Mouse (Mus musculus) left cerebral cortex, adult 2 months (tissue): ENCODE measurements around the gene Col18a1. TPM values are rescaled to one million over a fixed set of nuclear protein-coding genes. Genes with fewer than 3 reads are reported as not detected.

Experiments
- DNase-seq, 2 experiments: peaks; one replicate each; pipeline ENCODE4 v3.0.0; 2021 to 2022; ENCODE audit warnings: low spot score in 2 of 2, mixed read lengths in 1 of 2; ENCODE audit errors: extremely low spot score in 1 of 2
- H3K27ac ChIP-seq: fragments of 200-600 bp; 2 replicates; pipeline ENCODE4 v1.8.1; 2022
- H3K4me3 ChIP-seq: fragments of 200-600 bp; 2 replicates; pipeline ENCODE4 v1.8.1; 2022
- CTCF ChIP-seq: fragments of 200-600 bp; IDR thresholded peaks from 2 replicates; pipeline ENCODE4 v1.8.1; 2022; ENCODE audit warnings: antibody characterized with exemption, mild to moderate bottlenecking, moderate library complexity
- intact Hi-C: fragments of 180-260 bp; cut with DNase I; formaldehyde crosslinking; loops from one replicate; pipeline ENCODE4 v1.15.1; 2025
- total RNA-seq, 2 experiments: library from RNA; stranded (reverse); gene quantifications; 2 replicates each; pipeline ENCODE4 v1.2.3; 2021

The Col18a1 gene
- total RNA-seq, 2 experiments from 2014 or later: 3.6 to 3.8 TPM

DNA sequence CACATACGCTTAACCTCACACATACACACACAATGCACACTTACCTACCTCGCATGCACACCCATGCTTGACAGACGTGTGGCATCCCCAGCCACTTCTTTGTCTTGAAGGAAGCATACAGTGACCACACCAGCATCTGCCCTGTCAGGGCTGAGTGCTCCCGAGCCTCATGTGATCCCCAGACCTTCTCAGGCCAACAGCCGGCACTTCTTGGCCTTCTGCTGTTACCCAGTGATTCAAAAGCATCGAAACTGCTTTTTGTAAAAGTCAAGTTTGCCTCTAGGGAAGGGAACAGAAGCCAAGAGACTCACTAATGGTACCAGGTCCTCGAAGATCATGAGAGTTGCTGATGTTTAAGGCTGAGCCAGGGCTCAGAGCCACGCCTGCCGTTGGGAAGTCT is 33.9 kb upstream of the Col18a1 start:
- Histone ChIP-seq H3K4me3 (no peak overlapping the region), H3K27ac (no peak overlapping the region)
- intact Hi-C loops: loop anchor here (5.0 kb wide), 1 partner anchor 52 kb away; no protein-coding TSS in a partner anchor
- no peak for DNase-seq
- no peak for TF ChIP-seq CTCF

DNA sequence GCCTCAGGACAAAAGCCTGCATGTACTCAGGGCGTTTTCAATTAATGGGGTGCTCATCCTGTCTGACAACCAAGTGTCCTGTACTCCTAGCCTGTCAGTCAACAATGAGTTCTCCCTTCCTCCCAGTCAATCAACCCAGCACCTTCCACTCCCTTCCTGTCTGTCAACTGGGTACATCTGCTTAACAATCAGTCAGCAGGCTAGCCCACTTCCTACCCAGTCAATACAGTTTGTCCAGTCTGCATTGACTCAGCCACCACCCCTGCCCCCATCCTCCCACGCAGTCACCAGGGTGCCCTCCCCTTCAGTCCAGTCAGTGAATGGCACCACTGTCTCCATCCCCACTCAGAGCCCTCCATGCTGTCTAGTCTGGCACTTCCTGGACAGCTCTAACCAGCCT is 32.9 kb upstream of the Col18a1 start:
- intact Hi-C loops: no loop called here
- DNase-seq: no peak
- H3K4me3 ChIP-seq: no peak overlapping the region

DNA sequence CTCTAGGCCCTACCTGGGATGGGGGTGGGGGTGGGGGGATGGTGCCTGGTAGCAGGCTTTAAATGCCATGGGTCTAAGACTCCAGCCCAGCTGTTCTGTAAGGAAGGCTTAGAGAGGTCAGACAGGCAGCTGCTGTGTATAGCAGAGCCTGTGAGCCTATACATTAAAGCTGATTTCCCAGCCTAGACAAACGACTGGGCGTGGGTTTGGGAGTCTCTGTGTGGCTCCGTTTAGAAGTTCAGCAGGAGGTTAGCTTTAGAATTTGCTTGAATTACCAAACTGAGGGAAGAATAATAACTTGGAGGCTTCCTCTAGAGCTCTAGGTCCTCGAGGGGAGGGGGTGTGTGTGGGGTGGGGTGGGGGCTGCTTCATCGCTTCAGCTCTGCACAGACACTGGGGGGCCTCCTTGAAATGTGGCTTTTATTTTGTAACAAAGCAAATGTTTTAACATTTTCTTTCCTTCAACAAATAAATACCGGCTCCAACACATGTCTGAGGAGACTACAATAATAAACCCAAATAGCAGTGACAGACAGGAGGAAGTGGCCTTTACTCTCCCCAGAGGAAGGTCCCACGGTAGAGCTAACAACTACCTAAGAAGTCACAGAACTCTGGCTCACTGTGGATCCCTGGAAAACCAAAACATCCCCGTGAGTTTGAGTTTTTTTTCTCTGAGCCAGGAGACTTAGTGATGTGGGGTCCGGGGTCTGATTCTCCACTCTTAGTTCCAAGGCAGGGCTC is 31.3 kb upstream of the Col18a1 start:
- no peak for DNase-seq
- H3K27ac ChIP-seq: no peak overlapping the region
- intact Hi-C loops: no loop called here
- TF ChIP-seq CTCF: no peak
- H3K4me3 ChIP-seq: no peak overlapping the region

More for the DNA sequence above, 32.9 kb upstream of the Col18a1 start:
- no peak overlapping the region for H3K27ac ChIP-seq
- TF ChIP-seq CTCF: no peak

- intact Hi-C loops: no loop called here
- no peak for TF ChIP-seq CTCF
- no peak overlapping the region for H3K27ac ChIP-seq
- no peak for DNase-seq
- H3K4me3 ChIP-seq: no peak overlapping the region
Measured at GRCm38 (mm10) chr10:77196676-77197075, 30.3 kb upstream of the Col18a1 start.

DNA sequence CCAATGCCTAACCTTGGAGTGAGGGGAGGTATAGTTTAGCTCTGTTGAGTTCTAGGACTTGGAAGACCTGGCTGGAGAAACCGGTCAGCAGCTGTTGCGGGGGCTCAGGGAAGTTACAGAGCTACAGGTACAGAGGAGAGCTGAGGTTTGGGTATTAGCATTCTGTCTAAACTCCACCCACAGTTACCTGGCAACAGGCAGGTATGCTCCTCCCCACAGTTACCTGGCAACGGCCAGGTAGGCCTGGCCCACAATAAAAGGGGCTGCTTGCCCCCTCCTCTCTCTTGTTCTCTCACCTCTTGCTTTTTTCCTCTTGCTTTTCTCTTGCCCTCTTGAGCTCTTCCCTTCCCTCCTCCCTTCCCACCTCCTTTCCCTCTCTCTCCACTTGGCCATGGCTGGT is 29.8 kb upstream of the Col18a1 start:
- intact Hi-C loops: no loop called here
- no peak for TF ChIP-seq CTCF
- no peak overlapping the region for H3K27ac ChIP-seq
- no peak for DNase-seq
- H3K4me3 ChIP-seq: no peak overlapping the region

DNA sequence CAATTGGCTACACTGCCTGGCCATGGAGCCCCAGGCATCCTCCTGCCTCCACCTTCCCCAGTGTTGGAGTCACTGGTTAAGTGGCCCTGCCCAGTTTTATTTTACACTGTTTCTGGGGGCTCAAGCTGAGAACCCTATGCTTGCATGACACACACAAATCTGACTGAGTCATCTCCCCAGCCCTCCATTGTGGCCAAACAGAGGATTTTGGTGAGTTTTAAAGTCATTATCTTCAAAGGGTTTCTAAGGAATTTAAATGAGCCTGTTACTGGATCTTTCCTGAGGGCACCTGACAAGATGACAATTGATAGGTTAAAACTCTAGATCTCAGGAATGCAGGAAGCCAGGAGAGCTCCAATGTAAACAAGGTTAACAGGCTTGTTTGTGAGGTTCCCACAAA is 27.1 kb upstream of the Col18a1 start:
- H3K4me3 ChIP-seq: no peak overlapping the region
- no peak for TF ChIP-seq CTCF
- no peak overlapping the region for H3K27ac ChIP-seq
- DNase-seq: no peak
- intact Hi-C loops: no loop called here

DNA sequence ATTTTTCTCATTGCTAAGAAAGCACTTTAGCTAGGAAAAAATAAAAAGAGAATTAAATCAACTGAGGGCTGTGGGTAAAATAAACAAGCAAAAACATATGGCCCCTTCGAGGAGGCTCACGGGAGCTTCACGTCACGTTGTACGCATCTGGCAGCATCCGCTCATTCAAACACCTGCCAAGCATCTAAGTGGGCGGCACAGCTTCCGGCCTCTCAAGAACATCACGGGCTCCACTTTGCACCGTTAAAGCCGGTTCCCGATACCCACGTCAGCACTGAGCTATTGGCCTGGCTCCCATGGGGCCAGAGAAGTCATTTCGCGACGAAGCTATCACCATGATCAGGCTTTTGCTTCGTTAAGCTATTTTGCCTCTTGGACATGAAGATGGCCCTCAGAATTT is 26.4 kb upstream of the Col18a1 start:
- no peak for TF ChIP-seq CTCF
- Histone ChIP-seq H3K4me3 (no peak overlapping the region), H3K27ac (no peak overlapping the region)
- intact Hi-C loops: no loop called here
- no peak for DNase-seq

DNA sequence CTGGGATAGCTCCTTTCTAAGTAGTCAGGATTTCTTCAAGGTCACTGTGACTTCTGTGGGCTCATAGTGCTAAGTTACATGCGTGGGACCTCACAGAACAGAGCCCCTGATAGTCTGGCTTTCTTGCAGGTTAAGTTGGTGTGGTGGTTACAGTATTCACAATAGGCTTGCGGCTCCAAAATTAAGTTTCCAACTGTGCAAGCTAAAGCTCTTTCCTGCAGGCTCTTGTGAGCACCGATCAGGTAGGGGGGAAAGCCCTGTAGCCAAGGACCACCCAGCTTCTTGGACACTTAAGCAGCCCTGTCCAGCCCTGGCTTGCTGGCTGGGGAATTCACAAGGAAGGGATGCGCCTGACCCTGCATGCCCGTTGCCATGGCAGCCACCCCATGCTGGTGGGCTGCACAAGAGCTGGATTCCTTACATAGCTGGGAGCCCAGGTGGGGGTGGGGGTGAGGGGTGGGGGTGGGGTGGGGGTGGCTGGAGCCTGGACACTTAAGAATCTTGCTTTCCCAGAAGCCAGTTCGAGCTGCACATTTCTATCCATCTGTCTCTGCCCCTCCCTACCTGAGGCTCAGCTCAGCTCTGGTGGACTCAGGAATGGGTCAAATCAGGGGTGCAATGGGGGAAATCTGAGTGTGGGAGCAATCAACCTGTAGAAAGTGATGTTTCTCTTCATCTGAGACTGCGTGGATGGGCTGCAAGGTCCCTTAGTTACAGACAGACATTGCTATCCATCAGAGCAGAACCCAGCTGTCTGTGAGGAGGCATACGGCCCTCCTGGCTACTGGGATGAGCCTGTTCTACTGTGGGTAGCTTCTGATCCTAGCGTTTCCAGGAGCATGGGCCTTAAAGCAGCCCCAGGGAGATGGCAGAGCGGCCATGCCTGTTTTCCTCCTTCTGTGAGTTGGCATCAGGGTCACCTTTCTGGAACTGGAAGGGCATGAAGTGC is 24.9 kb upstream of the Col18a1 start:
- no peak for DNase-seq
- Histone ChIP-seq H3K27ac (no peak overlapping the region), H3K4me3 (no peak overlapping the region)
- intact Hi-C loops: no loop called here
- no peak for TF ChIP-seq CTCF

GRCm38 (mm10) chr10:77187427-77187826 is 21.1 kb upstream of the Col18a1 start:
- DNase-seq: no peak
- Histone ChIP-seq H3K4me3 (no peak overlapping the region), H3K27ac (no peak overlapping the region)
- intact Hi-C loops: no loop called here
- no peak for TF ChIP-seq CTCF

DNA sequence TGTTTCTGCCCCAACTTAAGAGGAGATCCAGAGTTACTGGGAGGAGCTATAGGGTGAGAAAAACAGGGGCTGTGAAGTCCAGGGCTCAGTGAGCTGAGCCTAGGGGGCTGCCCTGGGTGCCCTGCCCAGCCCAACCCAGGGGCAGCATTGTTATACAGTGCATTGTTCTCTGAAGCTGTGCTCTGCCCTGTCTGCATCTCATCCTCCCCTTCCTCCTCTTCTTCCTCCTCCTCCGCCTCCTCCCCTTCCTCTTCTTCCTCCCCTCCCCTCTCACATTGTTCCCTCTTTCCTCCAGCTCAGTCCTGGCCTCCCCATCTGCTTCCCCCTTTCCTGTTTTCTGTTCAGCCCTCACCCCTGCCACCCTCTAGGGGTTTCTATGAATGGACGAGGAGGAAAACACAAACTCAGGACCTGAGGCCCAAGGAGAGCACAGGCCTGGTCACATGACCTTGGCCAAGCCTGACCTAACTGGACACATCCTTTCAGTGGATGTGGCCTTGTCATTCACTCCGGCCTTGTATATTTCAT is 16.5 kb upstream of the Col18a1 start:
- TF ChIP-seq CTCF: no peak
- H3K4me3 ChIP-seq: no peak overlapping the region
- intact Hi-C loops: no loop called here
- H3K27ac ChIP-seq: no peak overlapping the region
- DNase-seq: no peak

- Histone ChIP-seq H3K4me3 (no peak overlapping the region), H3K27ac (no peak overlapping the region)
- intact Hi-C loops: no loop called here
- no peak for DNase-seq
- no peak for TF ChIP-seq CTCF
Measured at GRCm38 (mm10) chr10:77180110-77180509, 13.8 kb upstream of the Col18a1 start.

- TF ChIP-seq CTCF: no peak
- intact Hi-C loops: no loop called here
- H3K27ac ChIP-seq: no peak overlapping the region
- DNase-seq: no peak
- H3K4me3 ChIP-seq: no peak overlapping the region
Measured at GRCm38 (mm10) chr10:77178691-77179090, 12.3 kb upstream of the Col18a1 start.
